Mouse (Mus musculus) limb, embryonic 14.5 days (tissue): ENCODE measurements at regions not wholly inside any gene's neighbourhood (a gene's known extent, or its start where the extent isn't known, plus 50 kb on each side); places are given as distances from the start of the nearest gene placed in this dataset.

Experiments used
- ATAC-seq: fragments of 200-750 bp; cut with Nextera tagmentation; 2 replicates; pipeline ENCODE4 v1.8.0; 2017; ENCODE audit warnings: low read depth, moderate number of reproducible peaks, moderate TSS enrichment; ENCODE audit not compliant: low FRiP score
- DNase-seq: peaks from one replicate; pipeline ENCODE4 v3.0.0-alpha.2; 2015; ENCODE audit warnings: low spot score
- H3K27ac ChIP-seq: fragments of 300-500 bp; sonication (generic); replicated peaks from 2 replicates; pipeline ENCODE4 v1.5.1; 2014; ENCODE audit warnings: low read depth, mild to moderate bottlenecking, low read length, moderate library complexity, mixed read lengths
- H3K27me3 ChIP-seq: fragments of 300-500 bp; sonication (generic); 2 replicates; pipeline ENCODE4 v1.6.1; 2014; ENCODE audit warnings: low read length, mixed read lengths; ENCODE audit not compliant: control insufficient read depth, insufficient read depth
- H3K36me3 ChIP-seq: fragments of 300-500 bp; sonication (generic); 2 replicates; pipeline ENCODE4 v1.6.1; 2014; ENCODE audit warnings: mild to moderate bottlenecking, low read length, moderate library complexity, mixed read lengths; ENCODE audit not compliant: control insufficient read depth, insufficient read depth
- H3K4me1 ChIP-seq: fragments of 300-500 bp; sonication (generic); 2 replicates; pipeline ENCODE4 v1.6.1; 2014; ENCODE audit warnings: antibody characterized with exemption, low read length, mixed read lengths; ENCODE audit not compliant: control insufficient read depth, insufficient read depth
- H3K4me2 ChIP-seq: fragments of 300-500 bp; sonication (generic); replicated peaks from 2 replicates; pipeline ENCODE4 v1.6.1; 2014; ENCODE audit warnings: low read depth, mild to moderate bottlenecking, low read length, moderate library complexity; ENCODE audit not compliant: severe bottlenecking
- H3K4me3 ChIP-seq: fragments of 300-500 bp; sonication (generic); replicated peaks from 2 replicates; pipeline ENCODE4 v1.5.1; 2014; ENCODE audit warnings: low read length
- H3K9ac ChIP-seq: fragments of 300-500 bp; sonication (generic); 2 replicates; pipeline ENCODE4 v1.6.1; 2014; ENCODE audit warnings: mild to moderate bottlenecking, low read depth, low read length, moderate library complexity; ENCODE audit not compliant: severe bottlenecking
- H3K9me3 ChIP-seq: fragments of 300-500 bp; sonication (generic); 2 replicates; pipeline ENCODE4 v1.6.1; 2016; ENCODE audit warnings: low read length; ENCODE audit not compliant: control insufficient read depth
- POLR2A ChIP-seq: fragments of 200-500 bp; IDR thresholded peaks from 2 replicates; pipeline ENCODE4 v1.8.0; 2012; ENCODE audit warnings: inconsistent platforms, mild to moderate bottlenecking, moderate library complexity, borderline replicate concordance; ENCODE audit not compliant: insufficient read depth, insufficient read length; ENCODE audit errors: extremely low read depth
- WGBS: fragments of 180-500 bp; shearing (Covaris S2); extraction: QIAGEN DNeasy Blood & Tissue Kit; methylation state at CpG from one replicate; pipeline ENCODE4 v1.1.7; 2014; 5-methylcytosine and 5-hydroxymethylcytosine counted together

DNA sequence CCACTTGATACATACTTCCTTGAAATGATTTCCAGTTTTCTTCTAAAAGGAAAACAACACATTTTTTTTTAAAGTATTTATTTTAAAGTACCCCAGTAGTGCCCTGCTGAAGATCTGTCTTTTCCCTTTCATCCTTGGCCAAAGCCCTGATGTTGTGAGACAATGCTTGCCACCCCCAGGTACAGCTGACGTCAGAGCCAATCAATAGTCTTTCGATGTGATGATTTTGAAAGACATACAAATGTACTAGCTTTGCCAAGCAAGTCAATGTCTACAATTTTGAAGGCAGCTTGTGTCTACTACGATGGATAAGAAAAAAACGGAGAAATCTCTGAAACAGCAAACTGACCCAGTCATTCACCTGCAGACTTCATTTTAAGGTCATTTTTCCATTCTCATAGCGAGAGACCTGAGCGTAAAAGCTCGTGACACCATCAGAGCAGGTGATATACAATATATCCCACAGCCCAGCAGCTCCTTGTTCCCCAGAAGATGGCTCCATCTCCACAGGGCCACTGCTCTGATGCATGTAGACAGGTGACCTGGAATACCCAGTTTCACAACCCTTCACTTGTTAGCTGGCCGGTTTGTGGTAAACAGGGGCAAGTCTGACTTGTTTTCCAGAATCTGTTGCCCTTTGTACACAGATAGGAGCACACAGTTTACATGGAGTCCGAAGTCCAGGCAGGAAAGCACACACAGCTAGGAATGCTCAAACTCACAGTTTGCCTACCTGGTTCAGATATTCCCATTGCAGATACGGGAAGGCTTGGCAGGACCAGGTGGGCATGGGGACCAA, 129.0 kb downstream of the Irs2 start:
- Histone ChIP-seq H3K9me3 (no peaks in the 10 kb centered on the region), H3K4me1 (no peaks in the 10 kb centered on the region), H3K4me2 (no peak overlapping the region), H3K4me3 (no peak overlapping the region), H3K9ac (no peak overlapping the region), H3K36me3 (no peaks in the 10 kb centered on the region), H3K27me3 (no peaks in the 10 kb centered on the region), H3K27ac (no peak overlapping the region)
- no peak for TF ChIP-seq POLR2A
- ATAC-seq, result no peak
- DNase-seq, result no peak
- WGBS, result 83% methylated on average over 10 of the region's 10 CpGs

DNA sequence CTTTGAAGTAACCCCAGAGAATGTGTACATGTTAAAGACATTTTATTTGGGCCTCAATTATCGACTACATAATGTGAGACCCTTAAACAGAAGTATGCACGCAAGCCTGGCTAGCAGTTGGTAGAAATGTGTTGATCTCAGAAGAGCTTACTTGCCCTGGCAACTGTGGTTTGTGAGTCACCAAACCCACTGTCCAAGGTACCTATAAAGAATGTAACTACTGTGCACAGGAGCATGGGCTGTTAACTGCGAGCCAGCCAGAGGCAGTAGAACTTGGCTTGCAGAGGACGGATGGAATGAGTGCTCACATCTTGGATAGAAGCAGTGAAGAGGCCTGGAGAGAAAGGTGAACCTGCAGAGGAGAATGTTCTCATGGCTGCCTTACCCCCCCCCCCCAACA, 129.9 kb downstream of the Irs2 start:
- ATAC-seq (no peak), DNase-seq (no peak)
- Histone ChIP-seq H3K4me3 (no peak overlapping the region), H3K27me3 (no peaks in the 10 kb centered on the region), H3K36me3 (no peaks in the 10 kb centered on the region), H3K4me1 (no peaks in the 10 kb centered on the region), H3K27ac (no peak overlapping the region), H3K4me2 (no peak overlapping the region), H3K9me3 (no peaks in the 10 kb centered on the region), H3K9ac (no peak overlapping the region)
- TF ChIP-seq POLR2A, result no peak
- 74% methylated on average over 4 of the region's 4 CpGs for WGBS

DNA sequence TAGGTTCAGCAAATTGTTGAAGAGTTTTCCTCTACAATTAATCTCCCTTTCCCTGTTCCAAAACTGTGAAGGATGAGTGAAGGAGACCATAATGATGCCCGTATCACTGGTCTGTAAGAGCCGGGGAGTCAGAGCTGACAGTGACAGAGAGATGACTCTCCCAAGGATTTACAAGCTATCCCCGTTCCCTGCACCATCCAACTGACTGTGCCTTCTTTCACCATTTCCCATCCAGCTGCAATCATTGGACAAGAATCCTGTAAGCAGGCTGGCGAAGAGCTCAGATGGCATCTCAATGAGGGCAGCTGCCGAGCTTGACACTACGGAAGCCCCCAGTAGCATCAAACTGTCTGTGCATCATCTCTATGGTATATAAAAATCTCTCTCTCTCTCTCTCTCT, 133.1 kb downstream of the Irs2 start:
- Histone ChIP-seq H3K27ac (no peak overlapping the region), H3K4me2 (no peak overlapping the region), H3K4me3 (no peak overlapping the region), H3K36me3 (no peaks in the 10 kb centered on the region), H3K4me1 (no peaks in the 10 kb centered on the region), H3K9ac (no peak overlapping the region), H3K27me3 (no peaks in the 10 kb centered on the region), H3K9me3 (no peaks in the 10 kb centered on the region)
- ATAC-seq (no peak), DNase-seq (no peak)
- 72% methylated on average over 6 of the region's 6 CpGs for WGBS
- TF ChIP-seq POLR2A, result no peak

DNA sequence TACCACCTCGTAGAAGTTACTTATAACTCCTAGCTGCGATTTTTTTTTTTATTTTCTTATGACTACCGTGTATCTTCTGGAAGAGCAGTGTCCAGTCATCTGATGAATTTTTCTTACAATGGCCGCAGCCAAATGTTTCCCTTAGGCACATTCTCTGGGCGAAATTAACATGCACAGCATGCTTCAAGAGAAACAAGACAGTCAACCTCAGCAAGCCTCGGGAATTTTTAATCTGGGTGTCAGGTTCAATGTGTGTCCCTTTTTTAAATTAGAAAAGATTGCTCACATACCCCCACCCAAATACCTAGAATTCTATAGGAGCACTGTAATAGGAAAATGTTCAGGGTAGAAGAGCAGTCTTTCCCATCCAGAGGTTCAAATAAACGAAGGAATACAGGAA, 136.8 kb downstream of the Irs2 start:
- no peak for TF ChIP-seq POLR2A
- Histone ChIP-seq H3K4me1 (no peaks in the 10 kb centered on the region), H3K9me3 (no peaks in the 10 kb centered on the region), H3K36me3 (no peaks in the 10 kb centered on the region), H3K27ac (no peak overlapping the region), H3K4me2 (no peak overlapping the region), H3K9ac (no peak overlapping the region), H3K27me3 (no peaks in the 10 kb centered on the region), H3K4me3 (no peak overlapping the region)
- ATAC-seq (no peak), DNase-seq (no peak)
- WGBS, result 59% methylated on average over 7 of the region's 7 CpGs

DNA sequence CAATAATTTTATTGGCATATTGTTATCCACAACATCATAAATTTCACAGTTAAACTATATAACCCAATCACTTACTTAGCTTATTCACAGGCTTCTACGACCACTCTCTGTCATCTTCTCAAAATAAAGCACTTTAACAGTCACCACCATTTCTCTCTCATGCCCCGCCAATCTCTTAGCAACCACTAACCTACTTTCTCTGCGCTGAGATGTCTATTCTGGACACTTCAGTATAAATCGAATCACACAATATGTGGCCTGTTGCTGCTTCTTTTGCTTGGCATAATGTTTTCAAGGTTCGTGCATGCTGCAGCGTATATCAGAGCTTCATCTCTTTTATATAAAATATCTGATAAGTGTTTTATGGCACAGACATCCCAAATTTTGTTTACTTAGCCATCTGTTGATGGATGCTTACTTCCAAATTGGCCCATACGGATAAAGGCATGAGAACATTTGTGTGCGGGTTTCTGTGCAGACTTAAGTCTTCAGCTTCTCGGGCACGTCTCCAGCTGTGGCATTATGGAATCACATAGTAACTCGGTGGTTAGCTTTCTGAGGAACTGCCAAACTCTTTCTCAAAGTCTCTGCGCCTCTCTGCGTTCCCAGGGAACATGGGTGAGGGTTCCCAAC, 137.7 kb downstream of the Irs2 start:
- H3K36me3 ChIP-seq, result no peaks in the 10 kb centered on the region
- DNase-seq, result no peak
- peaks cover 5% of the 10 kb centered on the region; the same call in 1 of the 2 replicates for H3K4me1 ChIP-seq
- TF ChIP-seq POLR2A, result no peak
- no peak overlapping the region for H3K27ac ChIP-seq
- no peaks in the 10 kb centered on the region for H3K27me3 ChIP-seq
- no peak overlapping the region for H3K4me2 ChIP-seq
- WGBS, result 81% methylated on average over 13 of the region's 13 CpGs
- no peak for ATAC-seq
- H3K4me3 ChIP-seq, result no peak overlapping the region
- H3K9me3 ChIP-seq, result no peaks in the 10 kb centered on the region
- no peak overlapping the region for H3K9ac ChIP-seq
